Mouse (Mus musculus): ENCODE results near the gene Wbp2nl.

The Wbp2nl gene

DNA sequence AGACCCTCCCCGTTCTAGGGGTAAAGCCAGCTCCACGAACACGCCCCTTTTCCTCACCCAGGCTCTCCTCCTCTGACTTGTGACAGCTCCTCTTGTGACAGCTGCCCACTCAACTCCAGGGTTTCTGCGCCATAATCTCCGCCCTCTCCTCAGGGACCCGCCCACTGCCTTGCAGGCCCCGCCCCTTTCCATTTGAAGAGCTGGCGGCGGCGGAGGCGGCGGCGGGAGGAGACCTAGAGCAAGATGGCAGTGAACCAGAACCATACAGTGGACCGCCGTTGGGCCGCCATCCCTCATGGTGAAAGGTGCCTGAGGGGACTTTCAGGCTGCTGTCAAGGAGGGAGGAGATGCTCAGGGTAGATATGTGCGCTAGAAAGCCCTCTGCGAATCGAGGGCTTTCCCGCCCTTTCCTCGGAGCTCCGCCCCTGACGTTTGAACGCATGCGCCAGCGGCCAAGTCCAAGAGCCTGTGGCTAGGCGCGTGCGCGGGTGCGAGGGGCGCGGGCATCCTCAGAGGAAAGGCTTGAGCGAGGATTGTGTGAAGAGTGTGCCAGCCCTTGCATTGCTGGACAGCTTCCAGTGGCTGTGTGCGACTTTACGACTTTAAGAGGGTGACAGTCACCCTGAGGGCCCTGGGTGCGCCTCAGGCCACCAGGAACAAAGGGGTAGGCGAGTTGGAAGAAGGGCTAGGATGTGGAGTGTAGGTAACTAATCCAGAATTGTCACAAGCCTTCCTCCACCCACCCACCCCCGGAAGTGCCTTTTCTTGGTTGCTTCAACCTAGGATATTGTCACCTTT, at the start of gene Wbp2nl:
Gene Wbp2nl, plus strand, starts transcription at position 191 of the 798 bp plus-strand sequence.
- DNase-seq (ENCODE audit: low read depth, low spot score) = peak; percentile 83

DNA sequence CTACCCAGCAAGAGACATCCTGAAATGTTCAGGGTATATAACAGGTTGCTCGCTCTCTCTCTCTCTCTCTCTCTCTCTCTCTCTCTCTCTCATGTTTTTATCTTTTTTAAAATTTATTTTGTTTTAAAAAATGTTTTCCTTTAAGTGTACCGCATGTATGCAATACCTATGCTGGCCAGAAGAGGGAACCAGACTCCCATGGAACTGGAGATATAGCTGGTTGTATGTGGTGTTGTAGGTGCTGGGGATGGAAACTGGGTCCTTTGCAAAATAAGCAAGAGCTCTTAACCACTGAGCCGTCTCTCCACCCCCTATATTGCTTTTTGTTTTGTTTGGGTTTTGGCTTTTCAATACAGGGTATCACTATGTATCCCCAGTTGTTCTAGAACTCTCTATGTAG, 47.2 kb upstream of the Wbp2nl start:
- DNase-seq (ENCODE audit: low read depth, low spot score) = no peak

DNA sequence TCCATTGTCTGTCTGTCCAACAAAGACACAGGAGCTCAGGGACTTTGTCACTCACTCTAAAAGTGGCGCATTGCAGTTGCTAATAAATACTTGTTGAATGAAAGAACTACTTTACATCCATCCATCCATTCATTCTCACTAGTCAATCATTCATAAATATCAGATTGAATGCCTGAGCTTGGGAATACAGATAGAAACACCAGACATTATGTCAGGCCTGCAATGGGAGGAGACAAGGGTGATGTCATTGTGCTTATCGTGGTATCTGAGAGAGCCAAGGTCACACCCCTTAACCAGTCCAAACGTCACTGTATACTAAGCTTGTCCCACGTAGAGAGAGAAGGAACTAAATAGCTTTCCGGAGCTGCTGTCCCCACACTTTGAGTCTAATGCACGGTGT, 46.7 kb upstream of the Wbp2nl start, which contains the start of gene 1500009C09Rik:
Gene 1500009C09Rik, plus strand, starts transcription at position 301 of the 400 bp plus-strand sequence.
- DNase-seq (ENCODE audit: low read depth, low spot score) = no peak

DNA sequence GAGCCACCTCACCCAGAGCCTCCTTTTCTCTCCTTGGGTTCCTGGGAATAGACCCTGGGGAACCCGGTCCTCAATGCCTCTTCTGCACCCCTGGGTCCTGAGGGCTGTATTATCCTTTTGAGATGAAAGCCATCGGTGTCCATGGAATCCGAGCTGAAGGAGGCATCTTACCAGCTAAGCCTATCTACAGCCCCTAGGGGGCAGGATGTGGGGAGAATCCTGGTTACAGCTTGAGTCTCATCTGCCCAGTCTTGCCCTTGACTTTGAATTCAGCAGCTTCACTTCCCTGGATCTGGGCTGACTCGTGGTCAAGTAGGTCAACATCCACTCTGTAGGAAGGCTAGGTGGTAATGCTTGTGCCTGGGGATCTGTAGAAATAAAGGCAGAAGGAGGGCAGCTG, 43.5 kb upstream of the Wbp2nl start:
- peak; percentile 57 for DNase-seq (ENCODE audit: low read depth, low spot score)

DNA sequence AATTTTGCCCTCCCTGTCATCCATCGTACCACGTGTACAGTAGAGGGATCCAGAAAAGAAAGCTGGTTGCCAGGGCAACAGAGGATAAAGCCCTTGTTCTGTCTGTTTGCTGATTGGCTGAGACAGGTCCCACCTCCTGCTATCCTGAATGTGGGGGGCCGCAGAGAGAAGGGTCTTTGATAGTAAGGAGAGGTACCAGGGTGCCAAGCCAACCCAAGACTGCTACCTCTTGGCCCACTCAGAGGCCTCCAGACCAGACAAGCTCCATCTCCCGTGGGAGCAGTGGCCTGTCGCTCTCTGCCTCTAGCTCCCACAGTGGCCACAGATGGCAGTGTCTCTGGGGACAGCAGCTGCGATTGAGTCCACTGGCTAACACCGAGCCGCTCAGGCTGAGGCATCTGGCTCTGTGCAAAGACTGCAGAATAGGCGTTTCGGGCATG, 42.8 kb upstream of the Wbp2nl start:
- DNase-seq (ENCODE audit: low read depth, low spot score) = no peak

DNA sequence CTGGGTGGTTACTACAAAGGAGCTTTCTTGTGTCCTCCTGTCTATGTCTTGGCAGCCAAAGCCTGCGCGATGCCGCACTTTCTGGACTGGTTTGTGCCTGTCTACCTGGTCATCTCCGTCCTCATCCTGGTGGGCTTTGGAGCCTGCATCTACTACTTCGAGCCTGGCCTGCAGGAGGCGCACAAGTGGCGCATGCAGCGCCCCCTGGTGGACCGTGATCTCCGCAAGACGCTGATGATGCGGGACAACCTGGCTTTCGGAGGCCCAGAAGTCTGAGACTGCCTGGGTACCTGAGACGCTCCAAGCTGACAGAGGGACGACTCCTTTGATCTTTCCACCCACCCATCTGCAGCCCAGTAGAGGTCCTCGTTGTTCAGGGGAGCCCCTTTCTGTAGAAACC, 39.2 kb upstream of the Wbp2nl start:
- DNase-seq (ENCODE audit: low read depth, low spot score) = peak; percentile 91

DNA sequence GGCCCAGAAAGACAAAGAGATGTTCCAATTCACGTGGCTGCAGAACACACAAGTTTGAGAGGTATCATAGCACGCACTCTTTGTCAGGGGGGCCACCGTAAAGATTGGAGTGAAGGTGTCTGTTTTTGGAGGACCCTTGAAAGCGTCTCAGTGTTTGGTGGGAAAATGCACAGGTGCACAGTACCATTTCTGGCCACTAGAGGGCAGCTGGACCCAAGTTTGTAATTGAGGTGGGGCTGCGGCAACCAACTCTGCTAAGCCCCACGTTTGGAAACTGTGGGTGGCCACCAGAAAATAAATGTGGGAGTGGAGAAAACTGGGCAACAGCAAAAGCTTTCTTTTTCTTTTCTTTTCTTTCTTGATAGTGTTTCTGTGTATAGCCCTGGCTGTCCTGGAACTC, 32.4 kb upstream of the Wbp2nl start:
- peak; percentile 80 for DNase-seq (ENCODE audit: low read depth, low spot score)

DNA sequence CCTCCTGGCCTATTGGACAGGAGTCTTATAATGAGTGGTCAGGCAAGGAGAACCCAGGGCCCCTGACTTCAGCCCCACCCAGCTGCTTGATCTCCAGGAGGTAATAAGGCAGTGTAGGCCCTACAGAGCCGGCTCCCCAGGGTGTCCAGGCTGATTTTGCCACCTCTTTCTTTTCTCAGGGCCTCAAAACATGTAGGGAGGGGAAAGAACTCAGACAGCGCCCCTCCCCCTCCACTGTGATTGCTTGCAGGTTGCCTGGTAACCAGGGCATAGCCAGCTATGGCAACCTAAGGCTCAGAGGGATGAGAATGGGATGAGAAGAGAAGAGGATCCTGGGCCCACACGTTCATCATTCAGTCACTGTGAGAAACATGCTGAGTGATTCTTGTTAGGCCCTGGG, 30.6 kb upstream of the Wbp2nl start:
- no peak for DNase-seq (ENCODE audit: low read depth, low spot score)

DNA sequence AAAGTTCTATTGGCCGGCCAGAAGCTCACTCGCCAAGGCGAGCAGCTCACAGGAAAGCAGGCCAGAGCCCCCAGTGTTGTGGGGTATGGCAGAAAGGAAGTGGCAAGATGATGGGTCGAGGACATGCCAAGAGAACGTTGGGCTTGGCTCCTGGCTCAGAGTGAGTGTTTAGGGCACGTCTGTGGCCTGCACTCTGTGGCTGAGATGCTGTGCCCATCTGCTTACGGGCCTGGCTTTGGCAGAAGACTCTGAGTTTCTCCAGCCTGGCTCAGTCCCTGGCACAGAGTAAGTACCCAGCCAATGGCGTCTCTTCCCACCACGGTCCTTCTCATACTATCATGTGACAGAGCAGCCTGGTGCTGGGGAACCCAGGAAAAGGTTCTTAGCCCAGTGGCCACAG, 30.0 kb upstream of the Wbp2nl start:
- no peak for DNase-seq (ENCODE audit: low read depth, low spot score)

DNA sequence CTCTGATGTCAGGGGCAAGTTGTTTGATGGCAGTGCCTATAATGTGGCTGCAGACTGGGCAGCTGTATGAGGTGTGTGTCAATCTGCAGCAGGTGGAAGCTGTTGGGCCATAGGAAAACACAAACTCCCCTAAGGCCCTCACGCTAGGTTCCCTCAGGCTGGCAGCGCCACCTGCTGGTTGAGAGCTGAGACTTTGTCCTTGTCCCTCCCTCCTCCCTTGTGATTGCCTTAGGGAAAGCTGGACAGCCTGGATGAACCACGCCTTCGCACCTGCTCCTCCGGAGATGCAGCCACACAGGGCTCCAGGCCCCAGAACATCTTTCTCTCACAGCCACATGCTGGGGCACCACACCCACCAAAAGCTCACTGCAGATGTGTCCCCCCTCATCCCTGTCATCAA, 27.6 kb upstream of the Wbp2nl start:
- DNase-seq (ENCODE audit: low read depth, low spot score) = peak; percentile 88

DNA sequence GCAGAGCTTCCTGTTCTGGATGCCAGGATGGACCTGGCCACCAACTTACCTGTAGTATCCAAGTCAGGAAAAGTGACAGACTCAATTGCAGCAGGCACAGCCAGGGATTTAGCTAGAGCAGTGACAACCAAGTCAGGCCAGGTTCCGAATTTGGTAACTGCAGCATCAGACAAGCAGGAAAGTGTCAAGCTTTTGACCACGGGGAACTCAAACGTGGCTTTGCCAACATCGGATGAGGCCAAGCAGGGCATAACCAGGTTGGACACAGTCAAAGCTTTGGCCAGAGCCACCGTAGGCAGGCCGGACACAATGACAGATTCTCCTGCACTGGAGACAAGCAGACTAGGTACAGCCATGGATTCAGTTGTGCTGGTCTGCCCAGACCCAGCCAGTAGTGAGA, 26.5 kb upstream of the Wbp2nl start:
- no peak for DNase-seq (ENCODE audit: low read depth, low spot score)

DNA sequence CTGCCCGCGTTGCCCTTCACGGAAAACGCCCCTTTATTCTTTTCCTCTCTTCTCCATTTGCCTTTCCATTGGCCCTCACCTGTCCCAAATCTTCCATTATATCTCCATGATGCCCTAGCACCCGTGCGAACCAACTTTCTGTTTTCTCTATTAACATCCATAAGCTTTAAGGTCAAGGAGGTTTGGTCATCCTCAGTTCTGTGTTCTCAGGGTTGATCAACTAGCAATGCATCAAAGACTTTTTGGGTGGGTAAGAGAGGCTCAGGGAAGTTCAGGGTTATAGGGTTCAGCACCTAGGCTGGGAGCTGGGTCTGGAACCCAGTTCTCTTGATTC, 24.2 kb upstream of the Wbp2nl start, which contains the start of gene Sept3:
Gene Sept3, plus strand, starts transcription at position 301 of the 334 bp plus-strand sequence.
- no peak for DNase-seq (ENCODE audit: low read depth, low spot score)

DNA sequence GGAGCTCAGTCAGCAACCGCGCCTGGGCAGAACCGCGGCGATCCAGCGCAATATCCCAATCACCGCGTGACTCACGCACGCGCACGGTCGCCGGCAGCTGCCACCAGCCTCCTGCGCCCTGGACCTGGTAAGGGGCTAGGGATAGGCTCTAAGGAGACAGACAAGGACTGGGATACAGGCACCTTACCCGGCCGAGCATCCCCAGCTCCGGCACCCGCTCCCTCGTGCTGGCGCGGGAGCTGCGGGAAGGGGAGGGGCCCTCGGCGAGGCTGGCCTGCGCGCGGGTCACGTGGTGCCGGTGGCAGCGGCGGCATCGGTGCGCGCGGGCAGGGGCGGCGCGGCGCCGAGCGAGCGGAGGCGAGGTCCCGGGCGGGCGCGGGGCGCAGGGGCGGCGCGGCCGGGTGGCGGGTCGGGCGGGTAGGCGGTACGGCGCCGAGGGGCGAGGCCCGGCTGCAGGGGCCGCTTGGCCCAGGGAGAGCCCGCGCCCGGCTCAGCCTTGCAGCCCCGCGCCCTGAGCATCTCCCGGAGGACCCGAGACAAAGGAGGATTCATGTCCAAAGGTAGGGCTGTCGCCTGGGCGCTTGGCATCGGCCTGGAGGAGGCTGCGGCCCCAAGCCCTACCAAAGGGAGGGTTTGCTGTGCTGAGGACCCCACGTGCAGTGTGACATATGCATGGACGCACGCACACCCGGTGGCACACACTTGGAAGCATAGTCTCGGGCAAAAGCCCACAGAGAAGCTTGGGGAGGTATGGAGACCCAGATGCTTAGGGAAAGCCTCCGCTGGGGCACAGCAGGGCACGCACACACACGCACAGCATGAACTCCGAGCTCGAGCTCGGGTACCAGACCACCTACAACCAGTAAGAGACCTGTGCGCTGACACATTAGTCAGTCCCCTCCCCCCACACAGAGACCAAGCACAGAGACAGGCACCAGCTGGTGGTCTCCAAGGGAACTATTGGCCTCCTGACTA, 23.5 kb upstream of the Wbp2nl start:
- peak; percentile 75 for DNase-seq (ENCODE audit: low read depth, low spot score)

DNA sequence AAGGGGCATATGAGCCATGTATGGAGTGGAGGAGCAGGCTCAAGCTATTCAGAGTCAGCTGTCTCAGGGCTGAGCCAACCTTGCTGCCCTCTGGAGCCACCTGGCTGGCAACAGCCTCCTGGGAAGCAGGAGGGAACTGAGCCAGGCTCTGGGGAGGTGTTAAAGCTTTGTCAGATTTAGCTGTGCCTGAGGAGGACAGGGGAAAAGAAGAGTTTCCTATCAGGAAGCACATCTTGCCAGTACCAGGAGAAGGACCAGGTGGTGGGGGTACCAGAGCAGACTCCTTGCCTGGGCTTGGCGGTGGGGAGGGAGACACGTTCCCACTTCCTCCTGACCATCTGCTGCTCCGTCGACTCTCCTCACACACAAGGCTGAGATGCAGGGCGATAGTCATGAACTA, 21.2 kb upstream of the Wbp2nl start:
- no peak for DNase-seq (ENCODE audit: low read depth, low spot score)

DNA sequence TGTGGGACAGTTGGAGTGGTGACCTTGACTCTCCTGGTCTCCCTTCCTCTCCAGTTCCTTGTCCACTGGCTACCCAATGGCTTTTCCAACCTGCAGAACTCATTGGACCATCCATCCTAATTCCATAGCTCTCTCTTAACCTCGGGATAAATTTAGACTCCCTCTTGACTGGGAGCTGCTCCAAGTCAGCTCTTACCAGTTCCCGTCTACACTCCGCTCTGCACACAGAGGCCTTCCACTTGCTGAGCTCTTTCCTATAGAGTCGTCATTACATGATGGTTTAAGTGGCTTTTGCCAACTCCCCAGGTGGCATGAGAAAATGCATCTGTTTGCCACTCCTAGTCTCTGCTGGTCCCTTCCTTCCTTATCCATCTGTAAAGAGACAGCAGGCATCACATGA, 18.1 kb upstream of the Wbp2nl start:
- DNase-seq (ENCODE audit: low read depth, low spot score) = no peak

DNA sequence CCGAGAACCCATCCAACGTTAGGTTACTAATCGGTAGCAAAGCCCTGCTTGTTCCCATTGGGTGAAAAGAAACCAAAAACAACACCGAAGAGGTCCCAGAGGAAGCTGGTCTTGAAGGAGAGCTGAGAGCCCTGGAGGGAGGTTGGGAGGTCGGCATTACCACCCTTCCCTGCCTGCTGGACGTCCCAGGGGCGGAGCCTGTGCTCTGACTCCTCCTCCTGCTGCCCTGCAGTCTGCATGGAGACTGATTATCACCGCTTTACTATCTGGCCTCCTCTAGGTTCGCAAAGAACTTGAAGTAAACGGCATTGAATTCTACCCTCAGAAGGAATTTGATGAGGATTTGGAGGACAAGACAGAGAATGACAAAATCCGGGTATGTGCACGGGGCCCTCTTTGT, 12.6 kb upstream of the Wbp2nl start:
- no peak for DNase-seq (ENCODE audit: low read depth, low spot score)

DNA sequence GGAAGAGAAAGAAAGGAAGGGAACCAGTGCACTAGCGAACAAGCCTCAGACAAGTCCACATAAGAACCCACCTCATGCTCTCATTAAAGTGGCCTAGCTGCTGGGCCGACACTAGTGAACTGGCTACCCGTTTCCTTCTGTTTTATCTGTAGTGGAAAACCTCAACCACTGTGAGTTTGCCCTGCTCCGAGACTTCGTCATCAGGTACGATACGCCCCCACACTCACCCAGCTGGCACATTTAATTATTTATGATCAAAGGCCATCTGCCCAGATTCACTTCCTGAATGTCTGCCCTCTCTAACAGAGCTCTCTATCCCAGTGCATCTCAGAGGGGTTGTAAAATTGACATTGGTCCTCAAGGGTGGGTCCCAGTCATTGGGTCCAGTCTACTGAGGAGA, 8.5 kb upstream of the Wbp2nl start:
- DNase-seq (ENCODE audit: low read depth, low spot score) = no peak

DNA sequence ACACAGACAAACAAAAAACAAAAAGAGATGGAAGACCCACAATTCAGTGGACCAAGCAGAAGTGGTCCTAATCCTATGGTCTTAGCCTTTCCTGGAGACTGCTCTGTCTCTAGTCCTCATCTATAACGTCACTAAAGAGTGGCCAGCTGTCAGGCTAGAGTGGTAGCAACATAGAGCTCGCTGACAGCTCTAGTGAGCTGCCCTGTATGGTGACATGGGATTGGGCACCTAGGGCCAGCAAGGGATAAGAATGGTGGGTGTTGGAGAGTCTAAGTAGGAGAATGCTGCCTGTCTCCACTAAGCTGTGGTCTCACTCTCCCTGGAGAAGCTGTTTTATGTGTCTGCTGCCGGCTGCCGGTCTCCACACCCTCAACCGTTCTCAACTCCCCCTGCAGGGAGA, 5.9 kb upstream of the Wbp2nl start:
- DNase-seq (ENCODE audit: low read depth, low spot score) = no peak

DNA sequence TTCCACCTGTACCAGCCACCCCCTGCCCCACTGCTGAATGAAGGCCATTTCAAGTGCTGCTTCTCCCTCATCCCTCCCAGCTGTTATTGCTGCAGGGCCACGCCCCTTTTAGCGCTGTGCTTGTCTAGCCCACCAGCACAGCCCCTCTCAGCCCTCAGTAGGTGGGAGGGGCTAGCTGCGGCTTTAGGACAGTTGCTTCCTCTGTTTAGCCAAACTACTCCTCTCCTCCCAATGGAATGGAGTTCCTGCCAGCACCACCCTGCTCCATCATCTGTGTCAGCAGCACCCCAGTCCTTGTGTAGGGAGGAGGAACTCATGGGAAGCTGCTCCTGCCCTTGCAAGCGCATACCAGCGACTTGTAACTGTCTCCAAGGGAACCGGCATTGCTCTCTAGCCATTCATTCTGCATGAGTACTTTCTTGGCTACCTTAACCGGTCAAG, 5.5 kb upstream of the Wbp2nl start:
- DNase-seq (ENCODE audit: low read depth, low spot score) = peak; percentile 61

DNA sequence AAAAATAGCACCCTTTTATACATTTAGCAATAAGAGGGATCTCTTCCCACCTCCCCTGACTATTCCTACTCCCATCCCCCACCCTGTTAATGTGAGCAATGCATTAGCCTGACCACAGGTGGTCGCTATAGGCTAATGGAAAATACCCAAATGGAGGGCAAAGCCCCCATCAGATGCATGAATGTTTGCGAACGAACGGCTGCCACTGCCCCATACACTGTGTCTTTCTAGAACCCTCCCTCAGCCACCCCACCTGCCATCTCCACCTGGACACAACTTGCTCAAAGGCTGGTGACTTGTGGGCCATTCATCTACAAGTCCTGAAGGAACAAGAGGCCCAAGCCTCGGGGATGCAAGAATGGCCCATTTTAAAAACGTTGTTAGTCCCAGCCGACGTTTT, 4.7 kb upstream of the Wbp2nl start:
- DNase-seq (ENCODE audit: low read depth, low spot score) = peak; percentile 60

DNA sequence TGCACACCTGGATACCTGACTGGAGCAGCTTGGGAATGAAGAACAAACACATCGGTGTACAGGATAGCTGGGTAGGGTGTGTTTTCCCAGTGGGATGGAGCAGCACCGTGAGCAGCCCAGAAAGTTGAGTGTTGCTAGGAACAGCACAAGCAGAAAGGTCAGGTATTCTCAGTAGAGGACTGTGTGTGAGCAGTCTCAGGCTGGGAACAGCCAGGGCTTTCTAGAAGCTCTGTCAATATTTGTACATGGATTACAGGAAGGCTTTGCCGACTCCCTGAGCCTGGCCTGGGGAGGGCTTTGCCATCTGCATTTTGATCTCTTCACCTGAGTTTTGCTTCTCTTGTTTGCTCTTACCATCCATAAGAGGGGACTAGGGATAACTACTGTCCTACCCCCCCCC, 8.4 kb downstream of the Wbp2nl start:
- no peak for DNase-seq (ENCODE audit: low read depth, low spot score)

DNA sequence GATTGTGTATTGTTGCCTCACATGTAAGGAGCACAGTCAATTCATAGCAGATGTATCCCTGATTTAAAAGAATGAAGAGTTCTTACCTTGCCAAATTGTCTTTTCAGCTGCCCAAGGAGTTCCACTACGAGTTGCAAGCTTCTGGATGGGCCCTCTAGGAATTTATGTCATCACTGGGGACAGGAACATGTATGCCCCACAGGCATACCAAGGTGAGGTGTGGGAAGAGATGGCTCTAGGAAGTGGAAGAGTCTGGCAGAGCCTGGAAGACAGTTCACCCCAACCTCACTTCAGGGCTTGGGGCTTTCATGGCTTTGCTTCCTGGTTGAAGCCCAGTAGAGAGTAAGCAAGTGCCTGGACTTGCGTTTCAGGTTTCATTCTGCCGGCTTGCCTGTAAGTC, 9.7 kb downstream of the Wbp2nl start:
- no peak for DNase-seq (ENCODE audit: low read depth, low spot score)

DNA sequence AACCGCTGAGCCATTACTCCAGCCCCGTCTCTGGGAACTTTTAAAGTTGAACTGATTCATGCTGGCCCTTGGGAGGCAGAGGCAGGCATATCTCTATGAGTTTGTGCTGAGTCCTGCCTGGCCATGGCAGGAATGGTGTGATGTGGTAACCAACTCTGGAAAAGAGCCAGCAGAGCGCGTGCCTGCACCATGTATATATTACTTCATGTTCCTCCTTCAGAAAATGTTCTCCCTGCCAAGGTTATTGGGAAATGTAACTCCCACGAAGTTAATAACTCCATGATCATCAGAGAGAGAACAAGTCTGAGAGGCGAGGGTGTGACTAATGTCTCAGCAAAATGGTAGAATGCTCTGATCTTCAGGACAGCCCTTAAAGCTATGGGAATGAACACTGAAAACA, 19.1 kb downstream of the Wbp2nl start:
- no peak for DNase-seq (ENCODE audit: low read depth, low spot score)
